Mouse (Mus musculus): ENCODE data around the gene Slc51b. TPM values are rescaled to one million over a fixed set of nuclear protein-coding genes. Genes with fewer than 3 reads are reported as not detected.

Slc51b gene
- polyA plus RNA-seq, 1 experiment from 2014 or later = 3.1 TPM

DNA sequence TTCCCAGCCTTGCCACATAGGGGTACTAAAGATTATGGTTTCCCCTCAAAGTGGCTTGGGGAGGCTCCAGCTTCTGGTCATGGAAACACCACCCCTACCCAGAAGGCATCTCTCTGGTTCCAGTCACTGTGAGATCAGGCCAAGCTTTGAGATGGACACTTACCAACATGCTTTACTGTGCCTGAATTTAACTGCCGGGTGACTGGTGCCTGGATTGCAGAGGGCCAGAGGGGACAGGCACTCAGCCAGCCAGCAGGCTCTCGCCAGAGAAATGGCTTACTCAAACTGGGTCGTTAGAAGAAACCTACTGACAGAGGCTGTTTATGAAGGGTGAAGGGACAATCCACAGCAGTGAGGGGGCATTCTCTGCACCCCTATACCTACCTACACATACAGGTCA, 38.5 kb downstream of the Slc51b start:
- no peak for ATAC-seq (replicated peaks; ENCODE audit: low FRiP score)
- Histone ChIP-seq H3K27me3 (no peaks in the 10 kb centered on the region), H3K4me3 (replicated peaks) (no peak overlapping the region), H3K4me1 (peaks cover 27% of the 10 kb centered on the region), H3K36me3 (no peaks in the 10 kb centered on the region), H3K27ac (0 out of 2 replicates have a peak overlapping the region, but pooled peaks have one; percentile 9), H3K4me2 (no peak overlapping the region), H3K9ac (no peak overlapping the region), H3K9me3 (replicated peaks) (no peaks in the 10 kb centered on the region)
- 43% methylated on average over 3 of the region's 3 CpGs for WGBS

DNA sequence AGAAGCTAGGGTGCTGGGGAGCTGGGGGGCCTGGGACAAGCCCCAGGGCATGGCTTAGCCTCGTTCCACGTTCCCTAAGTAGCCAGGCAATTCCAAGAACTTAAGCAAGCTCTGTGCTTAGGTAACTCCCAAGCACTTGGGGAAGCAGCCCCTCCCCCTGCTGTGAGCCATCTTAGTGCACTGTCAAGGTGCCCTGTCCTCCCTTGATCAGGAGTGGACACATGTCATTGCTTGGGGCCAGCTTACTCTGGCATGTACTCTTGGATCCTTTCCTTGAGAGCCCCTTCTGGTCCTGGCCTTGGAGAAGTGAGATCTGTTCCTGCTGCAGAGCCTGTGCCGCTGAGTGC, 40.0 kb downstream of the Slc51b start:
- H3K4me2 ChIP-seq = no peak overlapping the region
- ATAC-seq (replicated peaks; ENCODE audit: low FRiP score) = no peak
- H3K27me3 ChIP-seq = no peaks in the 10 kb centered on the region
- no peaks in the 10 kb centered on the region for H3K36me3 ChIP-seq
- peaks cover 27% of the 10 kb centered on the region for H3K4me1 ChIP-seq
- no peak overlapping the region for H3K4me3 ChIP-seq (replicated peaks)
- H3K9me3 ChIP-seq (replicated peaks) = no peaks in the 10 kb centered on the region
- H3K27ac ChIP-seq = no peak overlapping the region
- WGBS = 54% methylated on average over 3 of the region's 3 CpGs
- no peak overlapping the region for H3K9ac ChIP-seq

DNA sequence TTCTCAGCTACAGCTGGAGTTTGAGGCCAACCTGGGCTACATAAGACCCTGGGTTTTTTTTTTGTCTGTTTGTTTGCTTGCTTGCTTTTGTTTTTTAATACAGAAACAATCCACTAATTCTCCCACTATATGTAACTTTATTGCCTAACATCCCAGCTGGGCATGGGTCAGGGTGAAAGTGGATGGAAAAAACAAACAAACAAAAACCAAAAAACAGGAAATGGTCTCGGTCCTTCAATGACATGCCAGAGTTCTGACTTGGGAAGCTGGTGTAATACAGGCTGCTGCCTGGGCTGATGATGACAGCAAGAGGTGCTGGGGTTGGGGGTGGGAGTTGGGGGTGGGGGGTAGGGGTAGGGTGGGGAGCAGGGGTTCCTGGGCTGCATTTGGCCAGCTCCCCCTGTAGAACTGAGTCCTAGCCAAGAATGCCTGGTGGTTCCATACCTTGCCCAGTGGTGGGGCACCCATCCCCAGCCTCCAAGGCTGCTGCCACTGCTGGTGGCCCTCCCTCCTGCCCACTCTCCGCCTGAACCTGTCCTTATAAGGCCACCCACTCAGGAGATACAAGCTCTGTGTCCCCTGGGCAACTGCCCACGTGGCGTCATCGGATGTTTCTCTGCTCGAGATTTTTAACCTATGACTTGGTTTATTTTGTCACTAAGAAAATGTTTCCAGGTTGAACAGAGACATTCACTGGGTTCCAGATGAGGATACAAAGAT, 40.6 kb downstream of the Slc51b start:
- 74% methylated on average over 6 of the region's 6 CpGs for WGBS
- ATAC-seq (replicated peaks; ENCODE audit: low FRiP score) = no peak
- Histone ChIP-seq H3K27me3 (no peaks in the 10 kb centered on the region), H3K4me1 (peaks cover 27% of the 10 kb centered on the region), H3K4me3 (replicated peaks) (no peak overlapping the region), H3K9me3 (replicated peaks) (no peaks in the 10 kb centered on the region), H3K9ac (no peak overlapping the region), H3K4me2 (no peak overlapping the region), H3K36me3 (no peaks in the 10 kb centered on the region), H3K27ac (no peak overlapping the region)

DNA sequence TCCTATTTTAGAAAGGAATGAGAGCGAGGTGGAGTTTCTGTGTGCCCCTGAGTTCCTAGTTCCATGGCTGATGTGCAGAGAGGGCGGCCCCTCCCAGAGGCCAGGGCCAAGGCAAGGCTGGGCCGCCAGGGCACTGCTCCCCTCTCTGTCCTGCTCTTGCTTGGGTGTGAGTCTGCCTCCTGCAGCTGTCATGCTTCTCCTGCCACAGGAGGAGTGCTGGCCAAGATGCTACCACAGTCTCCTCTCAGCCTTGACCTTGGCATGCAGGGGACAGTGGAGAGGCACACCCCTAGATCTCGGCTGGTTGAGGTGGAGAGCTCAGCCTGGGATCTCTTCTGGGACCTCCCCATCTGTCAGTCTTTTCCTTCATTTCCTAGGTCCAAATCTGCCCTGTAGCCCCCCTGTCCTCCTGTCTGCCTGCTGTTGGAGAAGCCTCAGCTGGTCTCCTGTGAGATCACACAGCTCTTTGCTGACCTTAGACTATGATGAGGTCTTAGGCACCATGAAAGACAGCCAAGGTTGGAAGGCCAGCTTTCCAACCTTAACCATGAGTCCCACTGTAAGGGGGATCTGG, 41.7 kb downstream of the Slc51b start:
- H3K27me3 ChIP-seq = no peaks in the 10 kb centered on the region
- H3K9me3 ChIP-seq (replicated peaks) = no peaks in the 10 kb centered on the region
- 0 out of 2 replicates have a peak, but pooled peaks cover 3% of the 10 kb centered on the region for H3K36me3 ChIP-seq
- 78% methylated on average over 4 of the region's 4 CpGs for WGBS
- no peak overlapping the region for H3K27ac ChIP-seq
- no peak for ATAC-seq (replicated peaks; ENCODE audit: low FRiP score)
- peaks cover 19% of the 10 kb centered on the region for H3K4me1 ChIP-seq
- H3K9ac ChIP-seq = no peak overlapping the region
- no peak overlapping the region for H3K4me2 ChIP-seq
- no peak overlapping the region for H3K4me3 ChIP-seq (replicated peaks)

DNA sequence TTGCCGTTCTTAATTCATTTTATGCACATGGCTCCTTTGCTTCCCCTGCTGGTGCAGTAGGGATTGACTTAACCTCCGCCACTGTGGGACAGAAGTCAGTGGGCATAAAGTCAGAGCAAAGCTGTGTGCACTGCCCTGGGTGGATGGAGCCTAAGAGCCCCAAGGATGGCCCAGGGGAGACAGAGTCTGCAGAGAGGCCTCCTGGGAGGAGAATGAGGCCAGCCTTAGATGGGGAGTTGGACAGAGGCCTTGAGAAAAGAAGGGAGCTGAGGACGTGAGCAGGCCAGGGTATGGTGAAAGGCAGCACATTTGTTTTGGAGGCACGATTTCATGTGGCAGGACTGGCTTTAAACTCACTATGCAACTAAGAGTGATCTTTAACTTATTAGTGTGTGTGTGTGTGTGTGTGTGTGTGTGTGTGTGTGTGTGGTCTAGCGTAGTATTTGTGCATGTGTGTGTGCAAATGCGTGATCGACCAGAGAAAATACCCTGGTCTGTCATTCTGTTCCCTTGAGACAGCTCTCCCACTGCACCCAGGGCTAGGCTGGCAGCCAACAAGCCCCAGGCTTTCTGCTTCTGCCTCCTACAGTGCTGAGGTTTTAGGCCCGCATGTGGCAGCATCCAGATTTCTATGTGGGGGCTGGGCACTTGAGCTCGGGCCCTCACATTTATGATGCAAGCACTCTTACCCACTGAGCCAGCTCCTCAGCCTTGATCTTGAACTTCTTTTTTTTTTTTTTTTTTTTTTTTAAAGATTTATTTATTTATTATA, 47.4 kb downstream of the Slc51b start:
- Histone ChIP-seq H3K36me3 (0 out of 2 replicates have a peak, but pooled peaks cover 6% of the 10 kb centered on the region), H3K4me1 (no peaks in the 10 kb centered on the region), H3K9me3 (replicated peaks) (no peaks in the 10 kb centered on the region), H3K27ac (no peak overlapping the region), H3K27me3 (no peaks in the 10 kb centered on the region), H3K9ac (no peak overlapping the region), H3K4me3 (replicated peaks) (no peak overlapping the region), H3K4me2 (no peak overlapping the region)
- no peak for ATAC-seq (replicated peaks; ENCODE audit: low FRiP score)
- WGBS = 80% methylated on average over 9 of the region's 9 CpGs

DNA sequence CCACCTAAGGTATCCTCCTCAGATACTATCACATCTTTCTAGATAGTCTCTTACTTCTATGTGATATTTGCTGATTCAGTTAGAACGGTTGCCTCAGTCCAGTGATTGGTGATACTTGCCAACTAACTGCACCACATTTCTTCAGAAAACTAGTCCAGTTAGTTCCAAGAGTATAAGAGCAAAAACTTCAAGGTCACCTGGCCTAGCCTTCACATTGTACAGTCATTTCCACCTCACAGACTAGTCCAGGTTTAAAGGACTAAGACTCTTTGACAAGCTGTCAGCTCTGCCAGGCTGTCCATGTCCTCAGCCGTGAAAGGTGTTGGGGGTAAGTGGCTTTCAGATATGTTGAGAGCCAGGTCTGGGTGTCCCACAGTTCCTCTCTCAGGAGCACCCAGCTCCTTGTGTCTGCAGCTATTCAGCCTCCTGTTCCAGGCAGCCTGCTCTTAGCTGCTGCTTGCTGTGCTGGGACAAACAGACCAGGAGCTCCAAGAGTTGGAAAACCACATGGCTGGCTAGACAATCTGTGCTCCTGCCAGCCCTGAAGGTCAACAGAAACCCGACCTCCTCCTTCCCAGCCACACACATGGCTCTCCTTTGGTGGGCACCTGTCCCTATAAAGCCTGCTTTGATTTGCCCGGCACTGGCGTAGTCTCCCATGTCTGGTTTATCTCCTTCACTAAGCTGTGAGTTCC, 48.1 kb downstream of the Slc51b start:
- Histone ChIP-seq H3K4me2 (no peak overlapping the region), H3K9me3 (replicated peaks) (no peaks in the 10 kb centered on the region), H3K36me3 (0 out of 2 replicates have a peak, but pooled peaks cover 6% of the 10 kb centered on the region), H3K4me1 (no peaks in the 10 kb centered on the region), H3K27ac (no peak overlapping the region), H3K27me3 (no peaks in the 10 kb centered on the region), H3K9ac (no peak overlapping the region), H3K4me3 (replicated peaks) (no peak overlapping the region)
- WGBS = 76% methylated on average over 5 of the region's 5 CpGs
- no peak for ATAC-seq (replicated peaks; ENCODE audit: low FRiP score)

DNA sequence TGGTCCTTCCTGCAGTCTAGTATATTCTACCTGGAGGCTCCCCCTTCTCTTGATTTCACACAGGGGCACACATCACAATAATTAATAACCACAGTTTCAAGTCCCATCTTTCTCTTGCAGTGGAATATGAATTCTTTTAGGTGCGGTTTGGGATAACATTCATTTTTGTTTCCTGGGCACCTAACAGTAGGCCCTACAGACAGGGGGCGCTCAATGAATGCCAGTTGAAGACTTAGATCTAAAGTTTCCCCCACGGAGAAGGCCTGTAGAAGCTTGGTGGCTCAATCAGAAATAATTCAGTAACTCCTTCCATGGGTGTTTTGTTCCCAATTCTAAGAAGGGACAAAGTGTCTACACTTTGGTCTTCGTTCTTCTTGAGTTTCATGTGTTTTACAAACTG, 50.3 kb downstream of the Slc51b start:
- no peak for ATAC-seq (replicated peaks; ENCODE audit: low FRiP score)
- Histone ChIP-seq H3K27ac (no peak overlapping the region), H3K4me2 (no peak overlapping the region), H3K4me3 (replicated peaks) (no peak overlapping the region), H3K9ac (no peak overlapping the region), H3K4me1 (no peaks in the 10 kb centered on the region), H3K27me3 (no peaks in the 10 kb centered on the region), H3K36me3 (0 out of 2 replicates have a peak, but pooled peaks cover 6% of the 10 kb centered on the region), H3K9me3 (replicated peaks) (no peaks in the 10 kb centered on the region)
- WGBS = 72% methylated on average over 4 of the region's 4 CpGs

DNA sequence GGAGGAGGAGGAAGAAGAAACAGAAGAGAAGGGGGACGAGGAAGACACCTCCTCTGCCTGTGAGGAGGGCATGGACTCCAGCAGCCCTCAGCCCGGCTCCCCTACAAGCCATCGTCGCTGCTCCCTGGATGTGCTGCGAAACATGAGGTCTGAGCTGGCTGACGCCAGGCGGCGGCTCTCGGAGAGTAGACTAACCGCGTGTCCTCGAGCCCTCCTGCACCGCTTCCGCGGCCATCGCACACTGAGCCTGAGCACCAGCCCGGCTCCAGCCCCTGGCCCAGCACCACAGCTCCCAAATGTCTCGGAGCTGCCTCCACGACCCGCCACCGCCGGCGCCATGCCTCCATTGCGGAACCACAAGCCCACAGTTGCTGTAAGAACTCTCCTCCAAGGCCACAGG, 51.0 kb downstream of the Slc51b start:
- H3K9me3 ChIP-seq (replicated peaks) = no peaks in the 10 kb centered on the region
- H3K4me1 ChIP-seq = no peaks in the 10 kb centered on the region
- no peak for ATAC-seq (replicated peaks; ENCODE audit: low FRiP score)
- no peak overlapping the region for H3K4me3 ChIP-seq (replicated peaks)
- H3K4me2 ChIP-seq = no peak overlapping the region
- no peak overlapping the region for H3K9ac ChIP-seq
- H3K27me3 ChIP-seq = no peaks in the 10 kb centered on the region
- 82% methylated on average over 24 of the region's 24 CpGs for WGBS
- H3K27ac ChIP-seq = no peak overlapping the region
- 0 out of 2 replicates have a peak, but pooled peaks cover 4% of the 10 kb centered on the region for H3K36me3 ChIP-seq

DNA sequence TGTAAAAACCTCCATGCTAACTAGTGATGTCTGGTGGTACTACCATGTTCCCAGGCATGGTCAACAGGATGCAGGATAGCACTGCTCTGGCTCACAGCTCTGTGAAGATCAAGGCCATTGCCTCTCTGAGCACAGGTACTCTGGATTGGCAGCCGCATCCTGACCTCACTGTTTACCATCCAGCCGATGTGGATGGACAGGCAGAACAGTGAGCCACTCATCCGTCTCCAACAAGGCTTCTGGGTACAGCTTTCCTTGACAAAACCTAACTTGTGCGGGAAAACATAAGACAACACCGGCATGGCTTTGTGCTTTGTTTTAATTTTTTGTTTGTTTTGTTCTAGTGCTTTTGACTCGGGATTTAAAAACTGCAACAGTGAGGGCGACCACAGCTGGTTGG, 57.0 kb downstream of the Slc51b start:
- ATAC-seq (replicated peaks; ENCODE audit: low FRiP score) = no peak
- WGBS = 89% methylated on average over 7 of the region's 7 CpGs
- no peak overlapping the region for H3K27ac ChIP-seq
- H3K4me3 ChIP-seq (replicated peaks) = no peak overlapping the region
- H3K9ac ChIP-seq = no peak overlapping the region
- no peaks in the 10 kb centered on the region for H3K9me3 ChIP-seq (replicated peaks)
- H3K27me3 ChIP-seq = no peaks in the 10 kb centered on the region
- no peak overlapping the region for H3K4me2 ChIP-seq
- peaks cover 26% of the 10 kb centered on the region for H3K36me3 ChIP-seq
- H3K4me1 ChIP-seq = peaks cover 5% of the 10 kb centered on the region; the same call in 1 of the 2 replicates

DNA sequence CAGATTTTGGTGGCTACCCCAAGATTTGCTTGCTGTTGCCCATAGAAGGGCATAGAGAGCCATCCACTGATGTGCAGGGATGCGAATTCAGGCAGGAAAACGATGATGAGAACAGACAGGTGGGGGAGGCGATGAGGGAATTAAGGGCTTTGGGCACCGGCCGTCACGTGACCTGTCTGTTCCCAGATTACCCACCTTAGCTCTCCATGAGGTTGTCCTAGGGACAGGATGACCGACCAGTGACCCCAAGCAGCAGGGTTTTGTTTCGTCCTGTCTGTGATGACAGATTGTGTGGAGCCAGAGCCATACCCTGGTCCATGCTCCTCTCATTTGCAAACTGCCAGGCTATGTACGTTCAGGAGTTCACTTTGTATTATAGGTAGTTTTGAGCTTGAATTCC, 59.1 kb downstream of the Slc51b start:
- Histone ChIP-seq H3K36me3 (peaks cover 46% of the 10 kb centered on the region), H3K9ac (no peak overlapping the region), H3K9me3 (replicated peaks) (no peaks in the 10 kb centered on the region), H3K4me3 (replicated peaks) (no peak overlapping the region), H3K27me3 (no peaks in the 10 kb centered on the region), H3K4me1 (peaks cover 5% of the 10 kb centered on the region; the same call in 1 of the 2 replicates), H3K27ac (no peak overlapping the region), H3K4me2 (no peak overlapping the region)
- no peak for ATAC-seq (replicated peaks; ENCODE audit: low FRiP score)
- 33% methylated on average over 9 of the region's 9 CpGs for WGBS

Data from kidney, embryonic 15.5 days (tissue).